8 mouse cellular contexts compared by ENCODE assay signal in genomic region chr4:128804426-128805149, GRCm38 (mm10). TPM values are rescaled to one million over a fixed set of nuclear protein-coding genes. Genes with fewer than 3 reads are reported as not detected.
DNase-seq lines count a peak whose midpoint lies in the region; ATAC-seq and TF ChIP-seq lines count a peak whose summit lies in the region.

No protein-coding gene starts in this region.

- 0% methylated on average over 6 of the region's 6 CpGs for WGBS in lung, embryonic 14.5 days
- 0% methylated on average over 6 of the region's 6 CpGs for WGBS in hindbrain, embryonic 13.5 days

- peaks cover 22% of the 10 kb centered on the region for H3K4me1 ChIP-seq in lung, embryonic 14.5 days (ENCODE audit: insufficient read depth)
- peaks cover 60% of the 10 kb centered on the region for H3K4me1 ChIP-seq in hindbrain, embryonic 13.5 days (replicated peaks)

- peak overlapping the region; percentile 70 for H3K4me3 ChIP-seq in lung, embryonic 14.5 days (ENCODE audit: low read depth, low read length)
- peak overlapping the region; percentile 87 for H3K4me3 ChIP-seq in hindbrain, embryonic 13.5 days

- no peak for TF ChIP-seq CTCF in lung, embryonic 14.5 days (IDR thresholded peaks at IDR 0.05; ENCODE audit: low read depth)

- H3K27me3 ChIP-seq in lung, embryonic 14.5 days (ENCODE audit: insufficient read depth, low read length), result no peaks in the 10 kb centered on the region
- H3K27me3 ChIP-seq in hindbrain, embryonic 13.5 days, result no peaks in the 10 kb centered on the region

- peak overlapping the region; percentile 99 for H3K9ac ChIP-seq in lung, embryonic 14.5 days
- peak overlapping the region; percentile 99 for H3K9ac ChIP-seq in hindbrain, embryonic 13.5 days

- H3K9me3 ChIP-seq in lung, embryonic 14.5 days (ENCODE audit: low read depth, low read length), result no peaks in the 10 kb centered on the region
- no peaks in the 10 kb centered on the region for H3K9me3 ChIP-seq in hindbrain, embryonic 13.5 days

- H3K27ac ChIP-seq in lung, embryonic 14.5 days (ENCODE audit: low read depth), result peak overlapping the region; percentile 99
- peak overlapping the region; percentile 98; the same call in 1 of the 2 replicates for H3K27ac ChIP-seq in hindbrain, embryonic 13.5 days

- no peaks in the 10 kb centered on the region for H3K36me3 ChIP-seq in lung, embryonic 14.5 days (ENCODE audit: insufficient read depth)
- H3K36me3 ChIP-seq in hindbrain, embryonic 13.5 days, result no peaks in the 10 kb centered on the region

- peak; percentile 3; the same call in 1 of the 2 replicates for ATAC-seq in lung, embryonic 14.5 days (ENCODE audit: insufficient read depth)
- ATAC-seq in hindbrain, embryonic 13.5 days (ENCODE audit: low FRiP score), result no peak

- DNase-seq in lung, embryonic 14.5 days, result peak; percentile 61
- DNase-seq in lung, postnatal 25 days (ENCODE audit: low spot score), result no peak
- DNase-seq in embryo, embryonic 11 days, result peak; percentile 39
- DNase-seq in lung, postnatal 36 days, result peak; percentile 30
- peak; percentile 45 for DNase-seq in thymus, postnatal 4 days
- DNase-seq in right cerebral cortex, postnatal 4 days, result no peak
- DNase-seq in gastrocnemius, adult 8-10 months (ENCODE audit: low spot score in 2 of 2), result no peak

- peak overlapping the region; percentile 98 for H3K4me2 ChIP-seq in lung, embryonic 14.5 days
- peak overlapping the region; percentile 99 for H3K4me2 ChIP-seq in hindbrain, embryonic 13.5 days

RNA-seq across cellular contexts. Expression of gene Zfp362, which starts 1.3 kb away (rescaled TPM):
- polyA plus RNA-seq in lung, embryonic 14.5 days (2014; fragmentation: Nextera tagmentation; extraction: Ambion mirVana), result 41.9 and 48.0 TPM in 2 replicates
- polyA plus RNA-seq in hindbrain, embryonic 13.5 days (2015; fragmentation: Nextera tagmentation; extraction: Ambion mirVana), result 36.9 and 39.0 TPM in 2 replicates
- total RNA-seq in gastrocnemius, adult 8-10 months (2022), result 1 to 10 TPM; 7.9 to 9.0 (median 8.6) TPM

RNA-seq across cellular contexts. Expression of gene A3galt2, which starts 49.4 kb away (rescaled TPM):
- polyA plus RNA-seq in lung, embryonic 14.5 days (2014; fragmentation: Nextera tagmentation; extraction: Ambion mirVana), result 0.17 and 0.30 TPM in 2 replicates
- polyA plus RNA-seq in hindbrain, embryonic 13.5 days (2015; fragmentation: Nextera tagmentation; extraction: Ambion mirVana), result 0.38 and 0.53 TPM in 2 replicates
- total RNA-seq in gastrocnemius, adult 8-10 months (2022), result not detected

Comparison
In these comparisons a context has a peak if more than half of its experiments do, and no peak if none do; other contexts are left out.
1. DNase-seq: peak in lung, embryonic 14.5 days (single experiment), embryo, embryonic 11 days (single experiment), lung, postnatal 36 days (single experiment) and thymus, postnatal 4 days (single experiment); none in lung, postnatal 25 days (single experiment), right cerebral cortex, postnatal 4 days (single experiment) and gastrocnemius, adult 8-10 months (0 of 2).